Mouse (Mus musculus): ENCODE measurements around the gene Ppm1a. TPM values are rescaled to one million over a fixed set of nuclear protein-coding genes. Genes with fewer than 3 reads are reported as not detected.
A peak's percentile ranks its signal among the peaks of the same experiment; 100 is the strongest.
"Not testable (repeated sequence)": the region's sequence is repeated elsewhere in the genome, so short reads cannot be mapped to it uniquely, and the experiment has no call there.

Ppm1a gene
- total RNA-seq, 2 experiments from 2014 or later: 156 to 160 TPM

GRCm38 (mm10) chr12:72760376-72761229 lies 3.3 kb downstream of the Ppm1a start:
- DNase-seq: peak; percentile 96
- intact Hi-C loops (cut with DNase I; ENCODE audit: low total_unique reads): no loop called here

- intact Hi-C loops (cut with DNase I; ENCODE audit: low total_unique reads): no loop called here
Observed at GRCm38 (mm10) chr12:72761230-72761648, 4.0 kb downstream of the Ppm1a start.

GRCm38 (mm10) chr12:72761649-72762261 lies 4.5 kb downstream of the Ppm1a start:
- DNase-seq: peak; percentile 76
- intact Hi-C loops (cut with DNase I; ENCODE audit: low total_unique reads): no loop called here

More at GRCm38 (mm10) chr12:72761230-72761648, 4.0 kb downstream of the Ppm1a start:
- no peak for DNase-seq

- no peak for DNase-seq
- intact Hi-C loops (cut with DNase I; ENCODE audit: low total_unique reads): no loop called here
Observed at GRCm38 (mm10) chr12:72762502-72762901, 5.2 kb downstream of the Ppm1a start.

- no peak for DNase-seq
- intact Hi-C loops (cut with DNase I; ENCODE audit: low total_unique reads): no loop called here
Observed at GRCm38 (mm10) chr12:72763156-72763555, 5.9 kb downstream of the Ppm1a start.

- intact Hi-C loops (cut with DNase I; ENCODE audit: low total_unique reads): no loop called here
- no peak for DNase-seq
Observed at GRCm38 (mm10) chr12:72767809-72768208, 10.6 kb downstream of the Ppm1a start.

GRCm38 (mm10) chr12:72768230-72768629 lies 11.0 kb downstream of the Ppm1a start:
- intact Hi-C loops (cut with DNase I; ENCODE audit: low total_unique reads): no loop called here
- no peak for DNase-seq

- no peak for DNase-seq
- intact Hi-C loops (cut with DNase I; ENCODE audit: low total_unique reads): no loop called here
Observed at GRCm38 (mm10) chr12:72769546-72770230, 12.4 kb downstream of the Ppm1a start.

- no peak for DNase-seq
- intact Hi-C loops (cut with DNase I; ENCODE audit: low total_unique reads): no loop called here
Observed at GRCm38 (mm10) chr12:72771153-72771552, 13.9 kb downstream of the Ppm1a start.

GRCm38 (mm10) chr12:72771711-72772110 lies 14.5 kb downstream of the Ppm1a start:
- intact Hi-C loops (cut with DNase I; ENCODE audit: low total_unique reads): no loop called here

GRCm38 (mm10) chr12:72773921-72774320 lies 16.7 kb downstream of the Ppm1a start:
- intact Hi-C loops (cut with DNase I; ENCODE audit: low total_unique reads): no loop called here
- no peak for DNase-seq

More at GRCm38 (mm10) chr12:72771711-72772110, 14.5 kb downstream of the Ppm1a start:
- no peak for DNase-seq

- intact Hi-C loops (cut with DNase I; ENCODE audit: low total_unique reads): no loop called here
- no peak for DNase-seq
Observed at GRCm38 (mm10) chr12:72777244-72777643, 20.0 kb downstream of the Ppm1a start.

- no peak for DNase-seq
- intact Hi-C loops (cut with DNase I; ENCODE audit: low total_unique reads): no loop called here
Observed at GRCm38 (mm10) chr12:72780136-72780535, 22.9 kb downstream of the Ppm1a start.

GRCm38 (mm10) chr12:72782786-72783185 lies 25.5 kb downstream of the Ppm1a start:
- intact Hi-C loops (cut with DNase I; ENCODE audit: low total_unique reads); DNase-seq: not testable (repeated sequence)

- intact Hi-C loops (cut with DNase I; ENCODE audit: low total_unique reads): no loop called here
- DNase-seq: no peak
Observed at GRCm38 (mm10) chr12:72785183-72785930, 28.1 kb downstream of the Ppm1a start.

GRCm38 (mm10) chr12:72786551-72786950 lies 29.3 kb downstream of the Ppm1a start:
- intact Hi-C loops (cut with DNase I; ENCODE audit: low total_unique reads): no loop called here
- DNase-seq: no peak

GRCm38 (mm10) chr12:72786986-72787385 lies 29.7 kb downstream of the Ppm1a start:
- intact Hi-C loops (cut with DNase I; ENCODE audit: low total_unique reads): no loop called here
- DNase-seq: no peak

GRCm38 (mm10) chr12:72790538-72790937 lies 33.3 kb downstream of the Ppm1a start:
- no peak for DNase-seq
- intact Hi-C loops (cut with DNase I; ENCODE audit: low total_unique reads): no loop called here

- no peak for DNase-seq
- intact Hi-C loops (cut with DNase I; ENCODE audit: low total_unique reads): no loop called here
Observed at GRCm38 (mm10) chr12:72792320-72793091, 35.3 kb downstream of the Ppm1a start.
